Mouse (Mus musculus): ENCODE measurements at regions not wholly inside any gene's neighbourhood (a gene's known extent, or its start where the extent isn't known, plus 50 kb on each side); places are given as distances from the start of the nearest gene placed in this dataset.

GRCm38 (mm10) chr10:111654364-111655226 is 148.5 kb downstream of the Phlda1 start:
- H3K27ac ChIP-seq (ENCODE audit: low read depth) = no peak overlapping the region
- H3K36me3 ChIP-seq (replicated peaks; ENCODE audit: control insufficient read depth, insufficient read depth, low read length) = no peaks in the 10 kb centered on the region
- no peak overlapping the region for H3K4me2 ChIP-seq (ENCODE audit: low read depth, low read length)
- whole genome bisulfite sequencing = 84% methylated on average over 22 of the region's 22 CpGs
- TF ChIP-seq EP300 (IDR thresholded peaks at IDR 0.05; ENCODE audit: low read depth) (no peak), CTCF (IDR thresholded peaks at IDR 0.05; ENCODE audit: low read depth) (no peak)
- no peaks in the 10 kb centered on the region for H3K27me3 ChIP-seq (ENCODE audit: control insufficient read depth, insufficient read depth, low read length)
- no peak for ATAC-seq (ENCODE audit: insufficient read depth, low read depth)
- no peaks in the 10 kb centered on the region for H3K9me3 ChIP-seq (replicated peaks; ENCODE audit: control insufficient read depth, low read length)
- H3K9ac ChIP-seq (replicated peaks; ENCODE audit: low read depth, low read length) = no peak overlapping the region
- no peaks in the 10 kb centered on the region for H3K4me1 ChIP-seq (ENCODE audit: control insufficient read depth, insufficient read depth)
- no peak overlapping the region for H3K4me3 ChIP-seq (ENCODE audit: low read depth, low read length)
- DNase-seq (ENCODE audit: low spot score) = no peak

GRCm38 (mm10) chr10:111658828-111659227 is 152.7 kb downstream of the Phlda1 start:
- Histone ChIP-seq H3K4me1 (ENCODE audit: control insufficient read depth, insufficient read depth) (no peaks in the 10 kb centered on the region), H3K9ac (replicated peaks; ENCODE audit: low read depth, low read length) (no peak overlapping the region), H3K27ac (ENCODE audit: low read depth) (no peak overlapping the region), H3K27me3 (ENCODE audit: control insufficient read depth, insufficient read depth, low read length) (no peaks in the 10 kb centered on the region), H3K4me2 (ENCODE audit: low read depth, low read length) (no peak overlapping the region), H3K9me3 (replicated peaks; ENCODE audit: control insufficient read depth, low read length) (no peaks in the 10 kb centered on the region), H3K36me3 (replicated peaks; ENCODE audit: control insufficient read depth, insufficient read depth, low read length) (no peaks in the 10 kb centered on the region), H3K4me3 (ENCODE audit: low read depth, low read length) (no peak overlapping the region)
- no peak for TF ChIP-seq CTCF (IDR thresholded peaks at IDR 0.05; ENCODE audit: low read depth)
- no peak for TF ChIP-seq EP300 (IDR thresholded peaks at IDR 0.05; ENCODE audit: low read depth)
- ATAC-seq (ENCODE audit: insufficient read depth, low read depth) (no peak), DNase-seq (ENCODE audit: low spot score) (no peak)
- 63% methylated on average over 9 of the region's 9 CpGs for WGBS

- TF ChIP-seq CTCF (IDR thresholded peaks at IDR 0.05; ENCODE audit: low read depth) (no peak), EP300 (IDR thresholded peaks at IDR 0.05; ENCODE audit: low read depth) (no peak)
- ATAC-seq (ENCODE audit: insufficient read depth, low read depth) (no peak), DNase-seq (ENCODE audit: low spot score) (no peak)
- Histone ChIP-seq H3K4me2 (ENCODE audit: low read depth, low read length) (no peak overlapping the region), H3K4me3 (ENCODE audit: low read depth, low read length) (no peak overlapping the region), H3K27me3 (ENCODE audit: control insufficient read depth, insufficient read depth, low read length) (no peaks in the 10 kb centered on the region), H3K36me3 (replicated peaks; ENCODE audit: control insufficient read depth, insufficient read depth, low read length) (no peaks in the 10 kb centered on the region), H3K4me1 (ENCODE audit: control insufficient read depth, insufficient read depth) (no peaks in the 10 kb centered on the region), H3K27ac (ENCODE audit: low read depth) (no peak overlapping the region), H3K9ac (replicated peaks; ENCODE audit: low read depth, low read length) (no peak overlapping the region), H3K9me3 (replicated peaks; ENCODE audit: control insufficient read depth, low read length) (no peaks in the 10 kb centered on the region)
- 74% methylated on average over 1 of the region's 1 CpGs for WGBS
These were observed 156.6 kb downstream of the Phlda1 start for GRCm38 (mm10) chr10:111662665-111663064.

- Histone ChIP-seq H3K27me3 (ENCODE audit: control insufficient read depth, insufficient read depth, low read length) (no peaks in the 10 kb centered on the region), H3K9me3 (replicated peaks; ENCODE audit: control insufficient read depth, low read length) (no peaks in the 10 kb centered on the region), H3K36me3 (replicated peaks; ENCODE audit: control insufficient read depth, insufficient read depth, low read length) (no peaks in the 10 kb centered on the region), H3K4me3 (ENCODE audit: low read depth, low read length) (no peak overlapping the region), H3K27ac (ENCODE audit: low read depth) (no peak overlapping the region), H3K9ac (replicated peaks; ENCODE audit: low read depth, low read length) (no peak overlapping the region), H3K4me2 (ENCODE audit: low read depth, low read length) (no peak overlapping the region), H3K4me1 (ENCODE audit: control insufficient read depth, insufficient read depth) (no peaks in the 10 kb centered on the region)
- TF ChIP-seq EP300 (IDR thresholded peaks at IDR 0.05; ENCODE audit: low read depth) (no peak), CTCF (IDR thresholded peaks at IDR 0.05; ENCODE audit: low read depth) (no peak)
- DNase-seq (ENCODE audit: low spot score) (no peak), ATAC-seq (ENCODE audit: insufficient read depth, low read depth) (no peak)
- 76% methylated on average over 14 of the region's 14 CpGs for WGBS
These were observed 159.7 kb downstream of the Phlda1 start for GRCm38 (mm10) chr10:111665834-111666233.

GRCm38 (mm10) chr10:111666963-111667362 is 160.9 kb downstream of the Phlda1 start:
- Histone ChIP-seq H3K9me3 (replicated peaks; ENCODE audit: control insufficient read depth, low read length) (no peaks in the 10 kb centered on the region), H3K36me3 (replicated peaks; ENCODE audit: control insufficient read depth, insufficient read depth, low read length) (no peaks in the 10 kb centered on the region), H3K4me2 (ENCODE audit: low read depth, low read length) (no peak overlapping the region), H3K27ac (ENCODE audit: low read depth) (no peak overlapping the region), H3K4me1 (ENCODE audit: control insufficient read depth, insufficient read depth) (no peaks in the 10 kb centered on the region), H3K27me3 (ENCODE audit: control insufficient read depth, insufficient read depth, low read length) (no peaks in the 10 kb centered on the region), H3K9ac (replicated peaks; ENCODE audit: low read depth, low read length) (no peak overlapping the region), H3K4me3 (ENCODE audit: low read depth, low read length) (no peak overlapping the region)
- WGBS = 46% methylated on average over 13 of the region's 13 CpGs
- no peak for DNase-seq (ENCODE audit: low spot score)
- no peak for ATAC-seq (ENCODE audit: insufficient read depth, low read depth)
- TF ChIP-seq CTCF (IDR thresholded peaks at IDR 0.05; ENCODE audit: low read depth) = no peak
- no peak for TF ChIP-seq EP300 (IDR thresholded peaks at IDR 0.05; ENCODE audit: low read depth)

GRCm38 (mm10) chr10:111668639-111669038 is 162.6 kb downstream of the Phlda1 start:
- Histone ChIP-seq H3K9ac (replicated peaks; ENCODE audit: low read depth, low read length) (no peak overlapping the region), H3K4me2 (ENCODE audit: low read depth, low read length) (no peak overlapping the region), H3K27ac (ENCODE audit: low read depth) (no peak overlapping the region), H3K4me3 (ENCODE audit: low read depth, low read length) (no peak overlapping the region), H3K27me3 (ENCODE audit: control insufficient read depth, insufficient read depth, low read length) (no peaks in the 10 kb centered on the region), H3K9me3 (replicated peaks; ENCODE audit: control insufficient read depth, low read length) (no peaks in the 10 kb centered on the region), H3K4me1 (ENCODE audit: control insufficient read depth, insufficient read depth) (0 out of 2 replicates have a peak, but pooled peaks cover 3% of the 10 kb centered on the region), H3K36me3 (replicated peaks; ENCODE audit: control insufficient read depth, insufficient read depth, low read length) (no peaks in the 10 kb centered on the region)
- WGBS = 97% methylated on average over 1 of the region's 1 CpGs
- ATAC-seq (ENCODE audit: insufficient read depth, low read depth) (no peak), DNase-seq (ENCODE audit: low spot score) (no peak)
- TF ChIP-seq EP300 (IDR thresholded peaks at IDR 0.05; ENCODE audit: low read depth) (no peak), CTCF (IDR thresholded peaks at IDR 0.05; ENCODE audit: low read depth) (no peak)

Measured in heart, postnatal 0 days (tissue).